Mouse (Mus musculus) hindbrain, embryonic 14.5 days (tissue): ENCODE measurements at regions not wholly inside any gene's neighbourhood (a gene's known extent, or its start where the extent isn't known, plus 50 kb on each side); places are given as distances from the start of the nearest gene placed in this dataset.

Experiments used
- ATAC-seq: fragments of 200-750 bp; cut with Nextera tagmentation; 2 replicates; pipeline ENCODE4 v1.8.0; 2017; ENCODE audit warnings: moderate number of reproducible peaks, mild to moderate bottlenecking, moderate TSS enrichment, moderate library complexity; ENCODE audit not compliant: low FRiP score
- DNase-seq: peaks from one replicate; pipeline ENCODE4 v3.0.0-alpha.2; 2015; ENCODE audit warnings: low spot score
- H3K27ac ChIP-seq: fragments of 300-500 bp; sonication (generic); 2 replicates; pipeline ENCODE4 v1.5.1; 2014; ENCODE audit warnings: mild to moderate bottlenecking, moderate library complexity
- H3K27me3 ChIP-seq: fragments of 300-500 bp; sonication (generic); 2 replicates; pipeline ENCODE4 v1.6.1; 2014; ENCODE audit warnings: mild to moderate bottlenecking, low read length, mixed read lengths; ENCODE audit not compliant: control insufficient read depth, insufficient read depth
- H3K36me3 ChIP-seq: fragments of 300-500 bp; sonication (generic); replicated peaks from 2 replicates; pipeline ENCODE4 v1.6.1; 2014; ENCODE audit not compliant: control insufficient read depth, insufficient read depth
- H3K4me1 ChIP-seq: fragments of 300-500 bp; sonication (generic); replicated peaks from 2 replicates; pipeline ENCODE4 v1.6.1; 2014; ENCODE audit warnings: antibody characterized with exemption, low read length, mixed read lengths; ENCODE audit not compliant: control insufficient read depth, insufficient read depth
- H3K4me2 ChIP-seq: fragments of 300-500 bp; sonication (generic); replicated peaks from 2 replicates; pipeline ENCODE4 v1.6.1; 2014; ENCODE audit warnings: mild to moderate bottlenecking, moderate library complexity
- H3K4me3 ChIP-seq: fragments of 300-500 bp; sonication (generic); replicated peaks from 2 replicates; pipeline ENCODE4 v1.5.1; 2014; ENCODE audit warnings: mild to moderate bottlenecking, low read length
- H3K9ac ChIP-seq: fragments of 300-500 bp; sonication (generic); 2 replicates; pipeline ENCODE4 v1.6.1; 2014
- H3K9me3 ChIP-seq: fragments of 300-500 bp; sonication (generic); 2 replicates; pipeline ENCODE4 v1.6.1; 2016; ENCODE audit warnings: low read length; ENCODE audit not compliant: control insufficient read depth
- WGBS: fragments of 180-500 bp; shearing (Covaris S2); extraction: QIAGEN DNeasy Blood & Tissue Kit; methylation state at CpG from one replicate; pipeline ENCODE4 v1.1.7; 2014; 5-methylcytosine and 5-hydroxymethylcytosine counted together

- no peak overlapping the region for H3K9ac ChIP-seq
- no peaks in the 10 kb centered on the region for H3K27me3 ChIP-seq
- no peak overlapping the region for H3K4me2 ChIP-seq
- no peaks in the 10 kb centered on the region for H3K9me3 ChIP-seq
- 0 out of 2 replicates have a peak, but pooled peaks cover 5% of the 10 kb centered on the region for H3K4me1 ChIP-seq
- 45% methylated on average over 7 of the region's 7 CpGs for WGBS
- ATAC-seq (peak; percentile 93), DNase-seq (peak; percentile 84)
- 0 out of 2 replicates have a peak overlapping the region, but pooled peaks have one; percentile 30 for H3K27ac ChIP-seq
- H3K4me3 ChIP-seq: no peak overlapping the region
- H3K36me3 ChIP-seq: no peaks in the 10 kb centered on the region
Measured at GRCm38 (mm10) chr4:87461181-87461912, 231.1 kb upstream of the Slc24a2 start.

- no peak for ATAC-seq
- H3K4me2 ChIP-seq: no peak overlapping the region
Measured at GRCm38 (mm10) chr4:87455863-87456578, 225.7 kb upstream of the Slc24a2 start.

GRCm38 (mm10) chr4:87452122-87452521 is 221.8 kb upstream of the Slc24a2 start:
- no peaks in the 10 kb centered on the region; the same call in 1 of the 2 replicates for H3K4me1 ChIP-seq
- no peak overlapping the region for H3K27ac ChIP-seq
- 89% methylated on average over 2 of the region's 2 CpGs for WGBS
- H3K9ac ChIP-seq: no peak overlapping the region
- no peak overlapping the region for H3K4me2 ChIP-seq
- H3K27me3 ChIP-seq: no peaks in the 10 kb centered on the region
- H3K36me3 ChIP-seq: no peaks in the 10 kb centered on the region
- H3K9me3 ChIP-seq: no peaks in the 10 kb centered on the region
- DNase-seq (no peak), ATAC-seq (no peak)
- no peak overlapping the region for H3K4me3 ChIP-seq

More at GRCm38 (mm10) chr4:87455863-87456578, 225.7 kb upstream of the Slc24a2 start:
- H3K36me3 ChIP-seq: no peaks in the 10 kb centered on the region
- no peaks in the 10 kb centered on the region for H3K4me1 ChIP-seq
- 91% methylated on average over 5 of the region's 5 CpGs for WGBS
- no peaks in the 10 kb centered on the region for H3K27me3 ChIP-seq
- no peak overlapping the region for H3K4me3 ChIP-seq
- DNase-seq: no peak
- no peak overlapping the region for H3K9ac ChIP-seq
- H3K9me3 ChIP-seq: no peaks in the 10 kb centered on the region
- no peak overlapping the region for H3K27ac ChIP-seq

- DNase-seq (no peak), ATAC-seq (no peak)
- H3K27me3 ChIP-seq: no peaks in the 10 kb centered on the region
- H3K9ac ChIP-seq: no peak overlapping the region
- H3K4me2 ChIP-seq: no peak overlapping the region
- no peaks in the 10 kb centered on the region for H3K36me3 ChIP-seq
- no peaks in the 10 kb centered on the region; the same call in 1 of the 2 replicates for H3K4me1 ChIP-seq
- WGBS: 75% methylated on average over 5 of the region's 5 CpGs
- H3K27ac ChIP-seq: no peak overlapping the region
- H3K4me3 ChIP-seq: no peak overlapping the region
- H3K9me3 ChIP-seq: no peaks in the 10 kb centered on the region
Measured at GRCm38 (mm10) chr4:87451251-87451650, 221.0 kb upstream of the Slc24a2 start.

- ATAC-seq (no peak), DNase-seq (no peak)
- H3K4me3 ChIP-seq: no peak overlapping the region
- WGBS: 92% methylated on average over 4 of the region's 4 CpGs
- no peaks in the 10 kb centered on the region; the same call in 1 of the 2 replicates for H3K4me1 ChIP-seq
- no peaks in the 10 kb centered on the region for H3K9me3 ChIP-seq
- H3K27ac ChIP-seq: no peak overlapping the region
- no peaks in the 10 kb centered on the region for H3K36me3 ChIP-seq
- no peak overlapping the region for H3K4me2 ChIP-seq
- H3K27me3 ChIP-seq: no peaks in the 10 kb centered on the region
- H3K9ac ChIP-seq: no peak overlapping the region
Measured at GRCm38 (mm10) chr4:87448338-87448737, 218.1 kb upstream of the Slc24a2 start.

- Histone ChIP-seq H3K36me3 (no peaks in the 10 kb centered on the region), H3K4me1 (no peaks in the 10 kb centered on the region; the same call in 1 of the 2 replicates), H3K27ac (no peak overlapping the region), H3K4me3 (no peak overlapping the region), H3K4me2 (no peak overlapping the region), H3K27me3 (no peaks in the 10 kb centered on the region), H3K9ac (no peak overlapping the region), H3K9me3 (no peaks in the 10 kb centered on the region)
- DNase-seq: no peak
- no peak for ATAC-seq
- WGBS: 59% methylated on average over 3 of the region's 3 CpGs
Measured at GRCm38 (mm10) chr4:87446856-87447255, 216.6 kb upstream of the Slc24a2 start.

GRCm38 (mm10) chr4:87434136-87434535 is 203.9 kb upstream of the Slc24a2 start:
- Histone ChIP-seq H3K4me2 (no peak overlapping the region), H3K9ac (no peak overlapping the region), H3K36me3 (no peaks in the 10 kb centered on the region), H3K27ac (no peak overlapping the region), H3K27me3 (no peaks in the 10 kb centered on the region), H3K4me3 (no peak overlapping the region), H3K4me1 (no peaks in the 10 kb centered on the region), H3K9me3 (no peaks in the 10 kb centered on the region)
- WGBS: 81% methylated on average over 4 of the region's 4 CpGs
- ATAC-seq (no peak), DNase-seq (no peak)

GRCm38 (mm10) chr4:87428374-87428773 is 198.1 kb upstream of the Slc24a2 start:
- Histone ChIP-seq H3K9me3 (no peaks in the 10 kb centered on the region), H3K27ac (no peak overlapping the region), H3K4me2 (no peak overlapping the region), H3K9ac (no peak overlapping the region), H3K4me1 (no peaks in the 10 kb centered on the region), H3K27me3 (no peaks in the 10 kb centered on the region), H3K4me3 (no peak overlapping the region), H3K36me3 (no peaks in the 10 kb centered on the region)
- DNase-seq (no peak), ATAC-seq (no peak)
- 72% methylated on average over 3 of the region's 3 CpGs for WGBS

GRCm38 (mm10) chr4:87424066-87424465 is 193.8 kb upstream of the Slc24a2 start:
- no peak for DNase-seq
- Histone ChIP-seq H3K4me2 (no peak overlapping the region), H3K9me3 (no peaks in the 10 kb centered on the region), H3K4me3 (no peak overlapping the region), H3K9ac (no peak overlapping the region), H3K27me3 (no peaks in the 10 kb centered on the region), H3K27ac (no peak overlapping the region), H3K4me1 (no peaks in the 10 kb centered on the region), H3K36me3 (no peaks in the 10 kb centered on the region)
- 87% methylated on average over 1 of the region's 1 CpGs for WGBS
- no peak for ATAC-seq
